Mouse (Mus musculus) C2C12 (cell line): ENCODE measurements around the gene Engase.

Experiments
- CTCF ChIP-seq: IDR thresholded peaks from one replicate; pipeline ENCODE4 v1.5.1; 2011; ENCODE audit not compliant: control insufficient read depth, insufficient read depth, insufficient read length
- MYOG ChIP-seq: IDR thresholded peaks from one replicate; pipeline ENCODE4 v1.6.1; 2011; ENCODE audit not compliant: control insufficient read depth, insufficient read length; ENCODE audit errors: extremely low read depth
- USF1 ChIP-seq: IDR thresholded peaks from one replicate; pipeline ENCODE4 v1.6.1; 2011; ENCODE audit warnings: low read depth, mild to moderate bottlenecking, control low read depth, moderate library complexity

GRCm38 (mm10) chr11:118484169-118484568 lies 7.5 kb downstream of the Engase start:
- TF ChIP-seq CTCF (no peak), USF1 (no peak), MYOG (no peak)
